Mouse (Mus musculus): ENCODE data around the gene Ugt1a5.

Gene Ugt1a5

DNA sequence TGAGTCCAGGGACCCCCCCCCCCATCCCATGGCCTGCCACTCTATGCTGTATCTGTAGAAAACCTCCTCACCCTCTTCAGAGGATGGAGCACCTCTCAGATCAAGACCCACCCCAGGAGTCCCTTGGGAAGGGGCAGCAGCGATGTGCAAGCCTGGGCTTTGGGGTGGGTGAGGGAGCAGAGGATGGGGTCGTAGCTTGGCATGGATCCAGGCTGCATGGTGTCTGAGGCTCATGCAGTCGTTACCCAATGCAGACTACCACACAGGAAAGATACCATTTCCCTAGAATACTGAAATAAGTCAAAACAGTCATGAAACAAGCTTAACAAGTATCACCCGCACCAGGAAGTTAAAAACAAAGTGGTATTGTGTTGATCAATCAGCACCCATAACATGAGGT is 82.8 kb downstream of the Ugt1a5 start:
- ChIA-PET POLR2A (interaction anchor here in 3 of 4 experiments (0.5 to 13.5 kb wide), 11 partner anchors 8 to 29 kb away, joined by 3 to 143 read pairs (median 4); no protein-coding TSS in a partner anchor), CTCF (interaction anchor here in 2 of 4 experiments (1.2 to 1.9 kb wide), 3 partner anchors 36 to 42 kb away, joined by 3 to 6 read pairs (median 3); no protein-coding TSS in a partner anchor)

DNA sequence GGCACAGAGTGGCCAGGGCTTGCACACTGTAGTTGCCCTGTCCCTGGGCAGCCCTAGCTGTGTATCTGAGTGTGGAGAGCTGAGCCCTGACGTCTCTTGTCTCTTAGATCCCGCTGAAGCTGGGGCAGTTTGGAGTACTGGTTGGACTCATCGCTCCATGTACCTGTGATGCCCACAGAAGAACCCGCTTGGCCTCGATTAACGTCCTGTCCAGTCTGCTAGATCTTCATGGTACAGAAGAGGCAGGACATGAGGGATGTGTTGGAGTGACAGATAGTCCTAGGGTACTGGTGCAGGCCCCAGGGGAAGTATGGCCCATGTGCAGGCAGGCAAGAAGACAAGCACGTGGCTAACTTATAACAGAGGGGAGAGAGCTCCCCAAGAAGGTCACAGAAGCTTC is 83.8 kb downstream of the Ugt1a5 start:
- CTCF ChIA-PET = interaction anchor here in 1 of 4 experiments (1.9 kb wide), 1 partner anchor 41 kb away, joined by 6 read pairs; no protein-coding TSS in a partner anchor
- POLR2A ChIA-PET = interaction anchor here in 2 of 4 experiments (1.1 to 13.5 kb wide), 4 partner anchors 7 to 23 kb away, joined by 4 to 143 read pairs (median 4); no protein-coding TSS in a partner anchor

GRCm38 (mm10) chr1:88250023-88250422 is 84.2 kb downstream of the Ugt1a5 start:
- ChIA-PET POLR2A (interaction anchor here in 1 of 4 experiments (1.3 to 13.5 kb wide), 3 partner anchors 15 to 23 kb away, joined by 4 to 143 read pairs (median 5); no protein-coding TSS in a partner anchor), CTCF (interaction anchor here in 2 of 4 experiments (0.6 to 1.9 kb wide), 3 partner anchors 9 to 40 kb away, joined by 6 to 21 read pairs (median 8); no protein-coding TSS in a partner anchor)

GRCm38 (mm10) chr1:88253106-88253505 is 87.3 kb downstream of the Ugt1a5 start:
- POLR2A ChIA-PET = interaction anchor here in 2 of 4 experiments (0.6 to 15.1 kb wide), 10 partner anchors 9 to 34 kb away, joined by 3 to 143 read pairs (median 4); partner anchors contain the start of genes Hjurp (in 1 of the 2) and Trpm8 (in 1 of the 2)
- CTCF ChIA-PET = interaction anchor here (0.8 to 2.2 kb wide), 7 partner anchors 24 to 48 kb away, joined by 3 to 7 read pairs (median 4); partner anchors contain the start of genes Trpm8 (in 2 of the 4) and Hjurp (in 1 of the 4)

- CTCF ChIA-PET = interaction anchor here (0.5 to 2.2 kb wide), 7 partner anchors 24 to 48 kb away, joined by 3 to 7 read pairs (median 4); partner anchors contain the start of genes Trpm8 (in 2 of the 4) and Hjurp (in 1 of the 4)
- POLR2A ChIA-PET = interaction anchor here in 2 of 4 experiments (0.8 to 15.1 kb wide), 11 partner anchors 8 to 34 kb away, joined by 3 to 143 read pairs (median 3); partner anchors contain the start of genes Hjurp (in 1 of the 2) and Trpm8 (in 1 of the 2)
These were observed 87.7 kb downstream of the Ugt1a5 start for GRCm38 (mm10) chr1:88253540-88253939.

DNA sequence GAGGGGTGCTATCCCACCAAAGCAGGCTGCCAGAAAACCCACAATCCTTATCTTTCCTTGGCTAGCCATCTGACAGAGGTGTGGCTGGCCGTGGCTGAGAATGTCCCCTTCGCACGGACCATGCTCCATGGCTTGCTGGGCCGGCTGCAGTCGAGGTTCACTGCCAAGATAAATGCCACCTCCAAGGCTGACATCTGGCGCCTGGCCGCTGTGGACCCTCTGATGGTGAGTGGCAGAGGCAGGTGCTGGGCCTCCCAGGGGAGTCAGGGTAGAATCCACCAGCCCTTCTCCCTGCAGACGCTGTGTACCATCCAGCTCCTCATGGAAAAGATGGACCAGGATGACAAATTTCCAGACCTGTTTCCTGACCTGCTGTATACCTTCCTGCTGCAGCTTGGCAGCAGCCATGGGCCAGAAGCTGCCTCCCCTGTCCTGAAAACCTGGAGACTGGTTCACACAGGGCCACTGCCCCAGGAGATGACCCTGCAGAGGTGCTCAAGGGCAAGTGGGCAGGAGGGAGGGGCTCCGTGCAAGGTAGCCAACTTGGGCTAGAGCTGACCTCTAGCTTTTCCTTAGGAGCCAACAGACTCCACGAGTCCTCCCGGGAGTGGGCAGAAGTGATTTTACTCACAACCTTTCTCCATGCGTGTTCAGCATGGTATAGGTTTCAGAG is 89.1 kb downstream of the Ugt1a5 start:
- CTCF ChIA-PET = interaction anchor here in 2 of 4 experiments (0.6 to 1.0 kb wide), 2 partner anchors 35 kb away, joined by 3 to 5 read pairs; no protein-coding TSS in a partner anchor
- POLR2A ChIA-PET = interaction anchor here in 2 of 4 experiments (0.9 to 15.1 kb wide), 7 partner anchors 10 to 20 kb away, joined by 3 to 203 read pairs (median 4); partner anchors contain the start of genes Hjurp (in 2 of the 2) and Trpm8 (in 2 of the 2)

- ChIA-PET CTCF (interaction anchor here in 3 of 4 experiments (0.6 to 3.1 kb wide), 5 partner anchors 30 to 35 kb away, joined by 3 to 17 read pairs (median 5); no protein-coding TSS in a partner anchor), POLR2A (interaction anchor here in 2 of 4 experiments (0.9 to 15.1 kb wide), 4 partner anchors 10 to 19 kb away, joined by 3 to 203 read pairs (median 131); partner anchors contain the start of genes Hjurp (in 2 of the 2) and Trpm8 (in 2 of the 2))
These were observed 89.7 kb downstream of the Ugt1a5 start for GRCm38 (mm10) chr1:88255466-88255857.

DNA sequence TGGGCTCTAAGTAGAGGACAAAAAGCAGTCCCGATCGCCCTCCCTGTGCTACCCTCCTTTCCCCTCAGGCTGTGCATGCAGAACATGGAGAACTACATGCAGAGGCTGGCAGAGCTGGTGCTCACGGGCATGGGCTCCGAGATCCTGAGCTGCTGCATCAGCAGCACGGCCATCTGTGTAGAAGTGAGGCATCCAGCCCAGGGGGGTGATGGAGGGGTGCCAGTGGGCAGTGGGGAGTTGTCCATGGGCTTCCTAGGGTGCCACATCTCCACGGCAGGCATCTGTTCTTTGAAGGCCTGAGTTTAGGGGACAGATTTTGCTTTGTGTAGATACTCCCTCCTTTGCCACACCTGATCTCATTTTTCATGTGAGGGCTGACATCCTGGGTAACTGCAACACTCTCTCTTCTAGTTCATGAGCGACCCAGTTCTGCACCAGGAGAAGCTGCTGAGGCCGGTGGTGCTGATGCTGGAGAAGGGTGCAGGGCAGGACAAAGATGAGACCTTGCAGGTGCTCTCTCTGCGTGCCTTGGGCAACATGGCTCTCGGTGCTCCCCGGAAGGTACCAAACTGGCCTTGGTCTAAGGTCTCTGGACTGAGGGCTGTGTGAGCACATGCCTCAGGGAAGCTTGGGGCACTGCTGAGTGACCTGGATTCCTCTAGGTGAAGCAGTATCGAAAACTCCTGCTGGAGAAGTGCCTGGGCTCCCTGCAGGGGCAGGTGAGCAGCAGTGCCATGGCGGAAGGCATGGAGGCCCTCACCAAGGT is 90.4 kb downstream of the Ugt1a5 start:
- ChIA-PET POLR2A (interaction anchor here (0.5 to 15.1 kb wide), 20 partner anchors 7 to 324 kb away, joined by 3 to 203 read pairs (median 4); partner anchors contain the start of genes Hjurp (in 2 of the 4) and Trpm8 (in 2 of the 4)), CTCF (interaction anchor here (0.6 to 3.1 kb wide), 9 partner anchors 9 to 35 kb away, joined by 3 to 17 read pairs (median 5); partner anchors contain the start of genes Hjurp (in 2 of the 4) and Trpm8 (in 2 of the 4))

DNA sequence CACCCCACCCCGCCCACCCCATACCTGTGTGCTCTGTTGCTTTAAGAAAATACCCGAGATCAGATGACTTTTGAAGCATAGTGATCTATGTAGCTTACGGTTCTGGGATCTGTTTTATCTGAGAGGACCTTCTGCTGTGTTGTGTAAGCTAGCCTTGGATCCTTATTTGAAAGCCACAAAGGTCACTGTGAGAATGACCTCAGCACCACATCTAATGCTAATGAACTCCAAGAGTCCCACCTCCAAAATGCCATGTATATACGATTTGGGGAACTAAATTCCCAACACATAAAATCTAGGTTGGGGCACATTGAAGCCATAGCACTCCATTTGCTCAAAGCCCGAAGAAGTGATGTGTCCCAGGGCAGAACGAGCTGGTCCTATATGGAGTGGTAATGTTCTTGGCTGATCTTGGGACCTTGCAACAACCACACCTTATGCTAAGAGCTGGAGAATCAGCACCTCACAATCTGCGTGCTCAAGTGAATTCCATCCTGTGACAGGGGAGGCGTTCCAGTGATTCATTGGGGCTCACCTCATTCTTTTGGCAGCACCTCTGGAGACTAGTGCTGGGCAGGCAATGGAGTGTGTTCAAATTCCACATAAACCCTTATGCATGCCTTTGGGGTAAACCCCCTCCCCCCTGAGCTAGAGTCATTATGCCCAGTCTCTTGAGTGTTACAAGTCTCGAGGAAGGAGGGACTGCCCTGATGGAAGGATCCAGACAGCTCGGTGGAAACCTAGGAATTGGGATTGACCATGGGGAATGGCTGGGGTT is 91.3 kb downstream of the Ugt1a5 start:
- ChIA-PET CTCF (interaction anchor here (0.6 to 3.1 kb wide), 11 partner anchors 8 to 619 kb away, joined by 3 to 17 read pairs (median 5); partner anchors contain the start of genes Hjurp (in 3 of the 4) and Trpm8 (in 3 of the 4)), POLR2A (interaction anchor here (0.5 to 15.1 kb wide), 22 partner anchors 8 to 323 kb away, joined by 3 to 203 read pairs (median 4); partner anchors contain the start of genes Hjurp (in 2 of the 4) and Trpm8 (in 2 of the 4))

GRCm38 (mm10) chr1:88257681-88258080 is 91.9 kb downstream of the Ugt1a5 start:
- CTCF ChIA-PET = interaction anchor here (0.6 to 3.1 kb wide), 10 partner anchors 20 to 620 kb away, joined by 3 to 17 read pairs (median 8); partner anchors contain the start of genes Hjurp (in 3 of the 4) and Trpm8 (in 3 of the 4)

GRCm38 (mm10) chr1:88258361-88258760 is 92.5 kb downstream of the Ugt1a5 start:
- POLR2A ChIA-PET = interaction anchor here in 3 of 4 experiments (0.5 to 15.1 kb wide), 11 partner anchors 7 to 63 kb away, joined by 3 to 203 read pairs (median 4); partner anchors contain the start of genes Hjurp (in 2 of the 3) and Trpm8 (in 2 of the 3)

More at GRCm38 (mm10) chr1:88257681-88258080, 91.9 kb downstream of the Ugt1a5 start:
- POLR2A ChIA-PET = interaction anchor here (0.5 to 15.1 kb wide), 18 partner anchors 8 to 54 kb away, joined by 3 to 203 read pairs (median 4); partner anchors contain the start of genes Hjurp (in 2 of the 4) and Trpm8 (in 2 of the 4)

GRCm38 (mm10) chr1:88258881-88259642 is 93.2 kb downstream of the Ugt1a5 start:
- POLR2A ChIA-PET = interaction anchor here in 3 of 4 experiments (0.6 to 15.1 kb wide), 10 partner anchors 10 to 1028 kb away, joined by 3 to 203 read pairs (median 4); partner anchors contain the start of genes Hjurp (in 2 of the 3) and Trpm8 (in 2 of the 3)

More at GRCm38 (mm10) chr1:88258361-88258760, 92.5 kb downstream of the Ugt1a5 start:
- CTCF ChIA-PET = interaction anchor here in 3 of 4 experiments (0.6 to 3.1 kb wide), 8 partner anchors 19 to 208 kb away, joined by 3 to 17 read pairs (median 8); partner anchors contain the start of genes Hjurp (in 2 of the 3) and Trpm8 (in 2 of the 3)

GRCm38 (mm10) chr1:88259643-88260024 is 93.8 kb downstream of the Ugt1a5 start:
- ChIA-PET POLR2A (interaction anchor here in 2 of 4 experiments (0.6 to 15.1 kb wide), 7 partner anchors 11 to 1028 kb away, joined by 3 to 203 read pairs (median 4); partner anchors contain the start of genes Hjurp (in 2 of the 2) and Trpm8 (in 2 of the 2)), CTCF (interaction anchor here in 2 of 4 experiments (0.7 to 1.9 kb wide), 4 partner anchors 9 to 30 kb away, joined by 3 to 21 read pairs (median 5); no protein-coding TSS in a partner anchor)

More at GRCm38 (mm10) chr1:88258881-88259642, 93.2 kb downstream of the Ugt1a5 start:
- CTCF ChIA-PET = interaction anchor here in 2 of 4 experiments (0.7 to 1.9 kb wide), 4 partner anchors 9 to 31 kb away, joined by 3 to 21 read pairs (median 5); no protein-coding TSS in a partner anchor

DNA sequence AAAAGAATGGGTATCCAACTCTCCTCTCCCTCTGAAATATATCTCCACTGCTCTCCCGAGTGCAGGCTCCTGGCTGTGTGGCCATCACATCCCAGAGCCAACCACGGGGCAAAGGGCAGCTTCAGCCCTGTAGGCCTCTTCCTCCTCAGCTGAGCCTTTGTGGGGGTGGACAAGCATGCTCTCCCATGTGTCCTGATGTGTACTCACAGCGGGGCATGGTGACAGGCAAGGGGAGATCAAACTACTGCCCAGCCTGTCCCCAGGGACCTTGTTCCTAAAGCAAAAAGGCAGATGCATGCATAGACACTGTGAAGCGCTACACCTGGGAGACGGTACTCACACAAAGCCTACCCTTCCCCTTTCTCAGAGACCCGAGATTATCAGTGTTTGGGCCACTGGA is 94.3 kb downstream of the Ugt1a5 start:
- ChIA-PET POLR2A (interaction anchor here in 2 of 4 experiments (1.0 to 15.1 kb wide), 5 partner anchors 11 to 40 kb away, joined by 3 to 203 read pairs (median 4); partner anchors contain the start of genes Hjurp (in 2 of the 2) and Trpm8 (in 2 of the 2)), CTCF (interaction anchor here in 1 of 4 experiments (1.9 kb wide), 1 partner anchor 30 kb away, joined by 7 read pairs; no protein-coding TSS in a partner anchor)
